Mouse (Mus musculus) retina, postnatal 7 days (tissue): ENCODE data around the gene Itpr1.

Experiments used
- DNase-seq: peaks from one replicate; pipeline ENCODE4 v3.0.0-alpha.2; 2012; ENCODE audit warnings: low read depth, low spot score

The Itpr1 gene

GRCm38 (mm10) chr6:108277622-108278396, 64.9 kb downstream of the Itpr1 start:
- no peak for DNase-seq

GRCm38 (mm10) chr6:108278826-108279630, 66.1 kb downstream of the Itpr1 start:
- no peak for DNase-seq

- no peak for DNase-seq
Observed at GRCm38 (mm10) chr6:108282131-108282530, 69.2 kb downstream of the Itpr1 start.

GRCm38 (mm10) chr6:108282621-108283020, 69.7 kb downstream of the Itpr1 start:
- no peak for DNase-seq

- no peak for DNase-seq
Observed at GRCm38 (mm10) chr6:108284688-108285087, 71.8 kb downstream of the Itpr1 start.

- DNase-seq: no peak
Observed at GRCm38 (mm10) chr6:108288979-108289378, 76.1 kb downstream of the Itpr1 start.

GRCm38 (mm10) chr6:108290978-108291377, 78.1 kb downstream of the Itpr1 start:
- DNase-seq: no peak

- DNase-seq: no peak
Observed at GRCm38 (mm10) chr6:108291556-108291955, 78.7 kb downstream of the Itpr1 start.

- no peak for DNase-seq
Observed at GRCm38 (mm10) chr6:108301856-108302255, 89.0 kb downstream of the Itpr1 start.

- no peak for DNase-seq
Observed at GRCm38 (mm10) chr6:108303619-108304567, 91.0 kb downstream of the Itpr1 start.

GRCm38 (mm10) chr6:108305171-108305779, 92.4 kb downstream of the Itpr1 start:
- no peak for DNase-seq

- DNase-seq: no peak
Observed at GRCm38 (mm10) chr6:108306240-108306639, 93.3 kb downstream of the Itpr1 start.

- DNase-seq: no peak
Observed at GRCm38 (mm10) chr6:108306910-108307584, 94.2 kb downstream of the Itpr1 start.

- no peak for DNase-seq
Observed at GRCm38 (mm10) chr6:108307770-108308169, 94.9 kb downstream of the Itpr1 start.

GRCm38 (mm10) chr6:108309391-108310182, 96.7 kb downstream of the Itpr1 start:
- no peak for DNase-seq

- no peak for DNase-seq
Observed at GRCm38 (mm10) chr6:108313056-108313455, 100.2 kb downstream of the Itpr1 start.

- no peak for DNase-seq
Observed at GRCm38 (mm10) chr6:108313997-108314396, 101.1 kb downstream of the Itpr1 start.

GRCm38 (mm10) chr6:108316268-108316824, 103.5 kb downstream of the Itpr1 start:
- no peak for DNase-seq

- DNase-seq: no peak
Observed at GRCm38 (mm10) chr6:108316951-108317350, 104.1 kb downstream of the Itpr1 start.

- DNase-seq: no peak
Observed at GRCm38 (mm10) chr6:108321653-108322052, 108.8 kb downstream of the Itpr1 start.
